Mouse (Mus musculus) embryonic facial prominence, embryonic 10.5 days (tissue): ENCODE data around the gene Agap1. TPM values are rescaled to one million over a fixed set of nuclear protein-coding genes. Genes with fewer than 3 reads are reported as not detected.
A peak's percentile ranks its signal among the peaks of the same experiment; 100 is the strongest.

Experiments used
- DNase-seq: peaks from one replicate; pipeline ENCODE4 v3.0.0-alpha.2; 2017; ENCODE audit warnings: low spot score
- H3K27ac ChIP-seq: fragments of 300-500 bp; sonication (generic); replicated peaks from 2 replicates; pipeline ENCODE4 v1.5.1; 2016; ENCODE audit warnings: mild to moderate bottlenecking
- H3K27me3 ChIP-seq: fragments of 300-500 bp; sonication (generic); replicated peaks from 2 replicates; pipeline ENCODE4 v1.6.1; 2016; ENCODE audit warnings: low read depth, mild to moderate bottlenecking; ENCODE audit not compliant: poor library complexity, severe bottlenecking
- H3K36me3 ChIP-seq: fragments of 300-500 bp; sonication (generic); replicated peaks from 2 replicates; pipeline ENCODE4 v1.6.1; 2016; ENCODE audit warnings: mild to moderate bottlenecking, moderate library complexity
- H3K4me1 ChIP-seq: fragments of 300-500 bp; sonication (generic); 2 replicates; pipeline ENCODE4 v1.6.1; 2016
- H3K4me3 ChIP-seq: fragments of 300-500 bp; sonication (generic); 2 replicates; pipeline ENCODE4 v1.5.1; 2016; ENCODE audit warnings: mild to moderate bottlenecking, moderate library complexity
- H3K9me3 ChIP-seq: fragments of 300-500 bp; sonication (generic); 2 replicates; pipeline ENCODE4 v1.6.1; 2016; ENCODE audit warnings: mild to moderate bottlenecking
- WGBS: fragments of 180-500 bp; shearing (Covaris S2); methylation state at CpG from one replicate; pipeline ENCODE4 v1.1.7; 2016; 5-methylcytosine and 5-hydroxymethylcytosine counted together
- polyA plus RNA-seq: library from polyadenylated mRNA; unstranded; fragments of >200 nt; fragmentation: Nextera tagmentation; extraction: Ambion mirVana; gene quantifications from 2 replicates; pipeline ENCODE4 v1.2.1, GENCODE M21; 2016

The Agap1 gene
- polyA plus RNA-seq, 1 experiment from 2014 or later: 13.6 TPM

GRCm38 (mm10) chr1:89465417-89466002 is 10.9 kb downstream of the Agap1 start:
- peaks cover 92% of the 10 kb centered on the region for H3K4me1 ChIP-seq
- H3K27ac ChIP-seq: no peak overlapping the region
- H3K4me3 ChIP-seq: no peak overlapping the region
- peaks cover 6% of the 10 kb centered on the region for H3K36me3 ChIP-seq
- H3K9me3 ChIP-seq: no peaks in the 10 kb centered on the region
- H3K27me3 ChIP-seq: no peaks in the 10 kb centered on the region
- no peak for DNase-seq
- 25% methylated on average over 5 of the region's 5 CpGs for WGBS

GRCm38 (mm10) chr1:89467321-89468069 is 12.9 kb downstream of the Agap1 start:
- Histone ChIP-seq H3K27ac (peak overlapping the region; percentile 58), H3K36me3 (peaks cover 6% of the 10 kb centered on the region), H3K4me3 (no peak overlapping the region), H3K9me3 (no peaks in the 10 kb centered on the region), H3K27me3 (no peaks in the 10 kb centered on the region), H3K4me1 (peaks cover 90% of the 10 kb centered on the region)
- peak; percentile 38 for DNase-seq
- WGBS: 40% methylated on average over 6 of the region's 6 CpGs

- H3K36me3 ChIP-seq: peaks cover 6% of the 10 kb centered on the region
- peak overlapping the region; percentile 58; the same call in 1 of the 2 replicates for H3K27ac ChIP-seq
- H3K4me3 ChIP-seq: no peak overlapping the region
- WGBS: 66% methylated on average over 3 of the region's 3 CpGs
- no peaks in the 10 kb centered on the region for H3K9me3 ChIP-seq
- no peaks in the 10 kb centered on the region for H3K27me3 ChIP-seq
- no peak for DNase-seq
- peaks cover 88% of the 10 kb centered on the region for H3K4me1 ChIP-seq
Observed at GRCm38 (mm10) chr1:89468141-89468540, 13.5 kb downstream of the Agap1 start.

GRCm38 (mm10) chr1:89471430-89471829 is 16.8 kb downstream of the Agap1 start:
- Histone ChIP-seq H3K9me3 (no peaks in the 10 kb centered on the region), H3K27me3 (no peaks in the 10 kb centered on the region), H3K4me3 (no peak overlapping the region), H3K36me3 (no peaks in the 10 kb centered on the region; the same call in 1 of the 2 replicates), H3K27ac (peak overlapping the region; percentile 24; the same call in 1 of the 2 replicates), H3K4me1 (peaks cover 93% of the 10 kb centered on the region)
- no peak for DNase-seq
- 75% methylated on average over 4 of the region's 4 CpGs for WGBS

GRCm38 (mm10) chr1:89471891-89472290 is 17.3 kb downstream of the Agap1 start:
- no peaks in the 10 kb centered on the region; the same call in 1 of the 2 replicates for H3K36me3 ChIP-seq
- no peak for DNase-seq
- no peak overlapping the region for H3K4me3 ChIP-seq
- H3K27ac ChIP-seq: no peak overlapping the region
- no peaks in the 10 kb centered on the region for H3K27me3 ChIP-seq
- 80% methylated on average over 9 of the region's 9 CpGs for WGBS
- H3K9me3 ChIP-seq: no peaks in the 10 kb centered on the region
- peaks cover 90% of the 10 kb centered on the region for H3K4me1 ChIP-seq

GRCm38 (mm10) chr1:89473946-89474345 is 19.3 kb downstream of the Agap1 start:
- Histone ChIP-seq H3K27me3 (no peaks in the 10 kb centered on the region), H3K4me3 (no peak overlapping the region), H3K27ac (peak overlapping the region; percentile 20; the same call in 1 of the 2 replicates), H3K4me1 (peaks cover 72% of the 10 kb centered on the region), H3K9me3 (no peaks in the 10 kb centered on the region), H3K36me3 (no peaks in the 10 kb centered on the region; the same call in 1 of the 2 replicates)
- WGBS: 77% methylated on average over 5 of the region's 5 CpGs
- no peak for DNase-seq

- no peak overlapping the region for H3K4me3 ChIP-seq
- H3K9me3 ChIP-seq: no peaks in the 10 kb centered on the region
- H3K27me3 ChIP-seq: no peaks in the 10 kb centered on the region
- WGBS: 70% methylated on average over 9 of the region's 9 CpGs
- H3K36me3 ChIP-seq: no peaks in the 10 kb centered on the region; the same call in 1 of the 2 replicates
- peaks cover 67% of the 10 kb centered on the region for H3K4me1 ChIP-seq
- DNase-seq: no peak
- no peak overlapping the region for H3K27ac ChIP-seq
Observed at GRCm38 (mm10) chr1:89474853-89475252, 20.2 kb downstream of the Agap1 start.

GRCm38 (mm10) chr1:89477033-89477432 is 22.4 kb downstream of the Agap1 start:
- H3K9me3 ChIP-seq: no peaks in the 10 kb centered on the region
- no peaks in the 10 kb centered on the region for H3K36me3 ChIP-seq
- no peaks in the 10 kb centered on the region for H3K27me3 ChIP-seq
- 90% methylated on average over 5 of the region's 5 CpGs for WGBS
- no peak overlapping the region for H3K4me3 ChIP-seq
- H3K4me1 ChIP-seq: peaks cover 68% of the 10 kb centered on the region
- no peak for DNase-seq
- no peak overlapping the region for H3K27ac ChIP-seq

GRCm38 (mm10) chr1:89478571-89479460 is 24.2 kb downstream of the Agap1 start:
- Histone ChIP-seq H3K27ac (no peak overlapping the region), H3K4me3 (no peak overlapping the region), H3K4me1 (peaks cover 71% of the 10 kb centered on the region), H3K9me3 (no peaks in the 10 kb centered on the region), H3K27me3 (no peaks in the 10 kb centered on the region), H3K36me3 (no peaks in the 10 kb centered on the region)
- 87% methylated on average over 4 of the region's 4 CpGs for WGBS
- no peak for DNase-seq

GRCm38 (mm10) chr1:89481154-89481553 is 26.5 kb downstream of the Agap1 start:
- no peak overlapping the region for H3K27ac ChIP-seq
- peaks cover 61% of the 10 kb centered on the region for H3K4me1 ChIP-seq
- no peaks in the 10 kb centered on the region for H3K36me3 ChIP-seq
- WGBS: 72% methylated on average over 9 of the region's 9 CpGs
- H3K9me3 ChIP-seq: no peaks in the 10 kb centered on the region
- no peak overlapping the region for H3K4me3 ChIP-seq
- H3K27me3 ChIP-seq: no peaks in the 10 kb centered on the region
- DNase-seq: no peak

GRCm38 (mm10) chr1:89482812-89483211 is 28.2 kb downstream of the Agap1 start:
- DNase-seq: no peak
- Histone ChIP-seq H3K27ac (no peak overlapping the region), H3K9me3 (no peaks in the 10 kb centered on the region), H3K4me3 (no peak overlapping the region), H3K36me3 (no peaks in the 10 kb centered on the region), H3K4me1 (peaks cover 70% of the 10 kb centered on the region), H3K27me3 (no peaks in the 10 kb centered on the region)
- 74% methylated on average over 5 of the region's 5 CpGs for WGBS

- Histone ChIP-seq H3K27ac (no peak overlapping the region), H3K4me3 (no peak overlapping the region), H3K4me1 (peaks cover 67% of the 10 kb centered on the region), H3K27me3 (no peaks in the 10 kb centered on the region), H3K36me3 (no peaks in the 10 kb centered on the region), H3K9me3 (no peaks in the 10 kb centered on the region)
- WGBS: 95% methylated on average over 6 of the region's 6 CpGs
- no peak for DNase-seq
Observed at GRCm38 (mm10) chr1:89486891-89487290, 32.3 kb downstream of the Agap1 start.
